Mouse (Mus musculus): ENCODE measurements at regions not wholly inside any gene's neighbourhood (a gene's known extent, or its start where the extent isn't known, plus 50 kb on each side); places are given as distances from the start of the nearest gene placed in this dataset.
"Not testable (repeated sequence)": the region's sequence is repeated elsewhere in the genome, so short reads cannot be mapped to it uniquely, and the experiment has no call there.

DNA sequence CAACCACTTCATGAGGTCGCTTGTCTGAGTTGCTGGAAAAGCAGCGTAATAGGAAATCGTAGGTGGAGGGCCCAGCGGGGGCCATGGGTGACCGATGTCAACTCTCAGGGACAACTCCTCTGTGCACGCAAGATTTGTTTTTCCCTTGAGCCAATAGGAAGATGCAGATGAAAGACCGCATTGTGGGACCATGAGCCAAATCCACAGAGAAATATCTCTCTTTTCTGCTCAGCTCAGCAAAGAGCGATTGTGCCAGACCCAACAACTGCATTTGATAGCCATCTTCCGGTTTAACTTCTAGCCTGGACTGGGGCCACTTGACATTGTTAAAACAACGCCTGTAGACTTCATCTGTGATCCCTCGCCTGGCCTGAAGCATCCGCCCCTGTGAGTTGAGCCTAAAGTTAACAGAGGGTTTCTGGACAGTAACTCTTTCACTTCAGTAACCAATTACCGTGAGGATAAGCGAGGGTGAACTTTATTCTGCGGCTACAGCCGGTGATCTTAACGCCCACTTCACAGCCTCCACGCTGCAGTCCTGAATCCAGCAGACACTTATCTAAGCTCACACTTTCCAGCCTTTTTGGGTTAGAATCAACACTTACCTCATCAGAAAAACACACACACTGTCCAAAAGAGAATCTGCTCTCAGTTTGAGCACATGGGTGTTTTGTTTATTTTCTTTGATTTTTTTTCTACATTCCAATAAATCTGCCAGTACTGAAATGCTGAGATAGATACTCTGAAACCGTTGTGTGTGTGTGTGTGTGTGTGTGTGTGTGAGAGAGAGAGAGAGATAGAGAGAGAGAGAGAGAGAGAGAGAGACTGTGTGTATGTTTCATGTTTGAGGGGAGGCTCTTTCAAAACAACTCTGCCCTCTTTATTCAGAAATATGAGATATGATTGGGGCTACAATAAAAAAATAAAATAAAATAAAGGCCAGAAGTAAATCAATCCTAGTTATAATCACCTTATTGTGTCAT, 111.9 kb downstream of the Tomm20 start:
- DNase-seq (ENCODE audit: low read depth, low spot score) = peak; percentile 57

DNA sequence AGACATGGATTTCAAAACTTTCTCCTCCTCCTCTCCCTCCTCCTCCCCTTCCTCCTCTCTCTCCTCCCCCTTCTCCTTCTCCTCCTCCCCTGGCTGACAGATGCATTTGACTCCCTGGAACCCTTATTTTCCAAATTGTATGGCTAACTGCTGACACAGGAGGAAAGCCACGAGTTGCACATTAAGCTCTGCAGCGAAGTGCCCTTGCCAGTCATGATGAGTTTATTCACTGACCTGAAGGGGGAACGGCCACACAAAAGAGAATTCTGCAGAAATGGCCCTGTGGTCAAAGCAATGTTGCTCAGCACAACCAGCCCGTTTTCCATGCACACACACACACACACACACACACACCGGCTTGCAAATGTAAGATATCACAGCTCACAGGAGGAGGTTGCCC, 112.6 kb downstream of the Tomm20 start:
- DNase-seq (ENCODE audit: low read depth, low spot score) = peak; percentile 53

DNA sequence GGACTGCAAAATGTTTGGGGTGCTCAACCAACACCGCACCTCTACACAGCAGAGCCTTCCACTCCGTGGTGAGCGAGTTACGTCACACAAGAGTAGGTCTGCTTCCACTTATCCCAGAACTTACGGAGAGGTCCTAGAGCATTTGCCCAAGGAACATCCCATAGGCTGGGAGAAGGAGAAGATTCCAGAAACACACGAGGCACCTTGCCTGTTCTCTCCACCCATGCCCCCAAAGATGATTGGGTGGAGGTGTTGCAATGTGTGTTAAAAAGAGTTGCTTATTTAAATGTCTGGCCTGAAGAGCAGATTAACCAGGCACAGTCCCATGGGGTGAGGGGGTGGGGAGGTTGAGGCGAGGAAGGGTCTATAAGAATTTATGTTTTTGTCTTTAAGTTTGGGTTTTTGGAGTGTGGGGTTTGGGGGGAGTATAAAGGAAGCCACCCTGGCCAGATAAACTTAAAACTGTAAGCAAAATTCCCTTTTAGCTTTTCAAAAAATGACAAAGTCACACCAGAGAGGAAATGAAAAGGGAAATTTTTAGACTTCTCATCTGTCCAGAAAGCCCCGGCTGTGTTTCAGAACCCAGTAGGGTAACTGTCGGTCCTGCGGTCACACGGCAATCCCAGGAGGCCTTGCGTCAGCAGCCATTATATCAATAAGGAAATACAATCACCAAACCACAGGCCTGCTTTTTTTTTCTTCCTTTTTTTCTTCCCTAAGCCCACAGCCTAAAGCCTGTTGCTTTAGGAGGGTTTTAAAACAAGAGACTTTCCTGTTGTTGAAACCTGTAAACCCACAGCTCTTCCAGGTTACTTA, 113.3 kb downstream of the Tomm20 start:
- DNase-seq (ENCODE audit: low read depth, low spot score) = peak; percentile 69

DNA sequence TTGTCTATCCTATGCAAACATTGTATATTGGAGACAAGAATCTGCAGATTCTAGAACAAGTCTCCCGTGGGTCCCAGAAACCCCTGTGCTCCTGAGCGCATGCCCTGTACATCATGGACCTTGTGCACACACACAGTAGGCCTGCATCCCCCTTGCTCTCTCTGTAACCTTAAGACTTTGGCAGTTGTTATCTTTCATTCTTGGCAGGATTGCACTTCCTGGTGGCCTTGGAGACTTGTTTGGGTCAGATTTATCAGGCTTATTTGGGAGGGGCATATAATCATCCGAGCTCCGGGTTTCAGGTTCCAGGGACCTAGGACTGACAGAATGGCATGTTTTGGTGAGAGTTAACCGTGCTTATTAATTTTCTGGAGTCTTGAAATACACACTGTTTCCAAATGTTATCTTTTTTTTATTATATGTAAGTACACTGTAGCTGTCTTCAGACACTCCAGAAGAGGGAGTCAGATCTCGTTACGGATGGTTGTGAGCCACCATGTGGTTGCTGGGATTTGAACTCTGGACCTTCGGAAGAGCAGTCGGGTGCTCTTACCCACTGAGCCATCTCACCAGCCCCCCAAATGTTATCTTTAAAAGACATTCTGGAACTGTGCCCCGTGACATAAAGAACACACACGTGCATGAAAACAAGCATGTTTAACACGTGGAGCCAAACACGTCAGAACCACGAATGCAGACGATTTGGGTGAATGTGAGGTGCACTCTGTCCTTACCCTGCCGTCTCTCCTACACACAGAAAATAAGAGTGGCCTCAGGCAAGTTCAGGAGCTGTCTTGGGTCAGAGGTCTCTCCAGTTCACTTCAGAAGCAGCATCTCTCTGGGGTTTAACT, 114.1 kb downstream of the Tomm20 start:
- DNase-seq (ENCODE audit: low read depth, low spot score) = no peak

DNA sequence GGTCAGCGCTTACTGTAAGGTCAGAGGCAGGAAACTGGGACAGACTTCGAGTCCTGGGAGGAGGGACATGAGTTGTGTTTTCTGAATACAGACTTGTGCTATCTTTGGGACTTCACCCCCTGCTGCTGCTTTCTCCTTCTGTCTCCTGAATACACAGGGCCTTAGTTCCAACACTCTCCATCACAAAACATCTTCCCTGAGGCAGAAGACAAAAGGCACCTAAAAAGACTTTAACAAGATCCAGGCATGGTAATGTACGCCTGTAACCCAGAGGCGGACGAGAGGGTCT, 115.5 kb downstream of the Tomm20 start:
- DNase-seq (ENCODE audit: low read depth, low spot score) = no peak

DNA sequence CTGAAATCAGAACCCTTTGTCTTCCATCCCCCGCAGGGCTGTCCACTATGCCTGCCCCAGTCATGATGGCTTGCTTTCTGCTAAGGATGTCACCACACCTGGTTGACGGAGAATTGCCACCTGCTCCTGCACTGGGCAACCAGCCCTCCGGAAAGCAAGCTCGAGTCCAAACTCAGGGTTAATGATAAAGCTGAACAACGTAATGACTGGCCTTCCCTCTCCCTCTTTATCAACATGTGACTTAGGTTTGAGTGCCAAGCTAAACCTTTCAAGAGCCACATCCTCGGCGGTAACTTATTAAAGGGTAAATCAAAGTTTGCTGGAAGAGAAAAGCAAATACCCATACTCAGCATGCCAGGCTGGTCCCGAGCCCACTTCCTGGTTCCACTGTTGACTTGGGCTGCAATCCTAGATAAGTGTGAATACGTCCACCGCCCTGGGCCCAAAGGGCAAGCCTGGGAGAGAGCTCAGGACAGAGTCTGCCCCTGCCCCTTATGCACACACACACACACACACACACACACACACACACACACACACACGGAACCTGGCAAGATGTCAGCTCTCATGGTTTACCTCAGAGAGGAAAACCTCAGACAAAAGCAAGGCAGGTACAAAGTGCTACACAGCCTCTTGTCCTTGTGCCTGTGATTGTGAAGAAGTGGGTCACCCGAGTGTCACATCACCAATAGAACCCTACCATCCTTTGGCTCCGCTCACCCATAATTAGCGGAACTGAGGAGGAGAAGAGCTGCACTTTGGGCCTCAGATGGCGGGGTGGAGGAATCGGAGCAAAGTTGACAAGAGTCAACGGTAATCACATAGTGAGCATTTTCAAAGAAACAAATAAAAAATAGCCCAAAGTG, 116.0 kb downstream of the Tomm20 start:
- DNase-seq (ENCODE audit: low read depth, low spot score) = no peak

DNA sequence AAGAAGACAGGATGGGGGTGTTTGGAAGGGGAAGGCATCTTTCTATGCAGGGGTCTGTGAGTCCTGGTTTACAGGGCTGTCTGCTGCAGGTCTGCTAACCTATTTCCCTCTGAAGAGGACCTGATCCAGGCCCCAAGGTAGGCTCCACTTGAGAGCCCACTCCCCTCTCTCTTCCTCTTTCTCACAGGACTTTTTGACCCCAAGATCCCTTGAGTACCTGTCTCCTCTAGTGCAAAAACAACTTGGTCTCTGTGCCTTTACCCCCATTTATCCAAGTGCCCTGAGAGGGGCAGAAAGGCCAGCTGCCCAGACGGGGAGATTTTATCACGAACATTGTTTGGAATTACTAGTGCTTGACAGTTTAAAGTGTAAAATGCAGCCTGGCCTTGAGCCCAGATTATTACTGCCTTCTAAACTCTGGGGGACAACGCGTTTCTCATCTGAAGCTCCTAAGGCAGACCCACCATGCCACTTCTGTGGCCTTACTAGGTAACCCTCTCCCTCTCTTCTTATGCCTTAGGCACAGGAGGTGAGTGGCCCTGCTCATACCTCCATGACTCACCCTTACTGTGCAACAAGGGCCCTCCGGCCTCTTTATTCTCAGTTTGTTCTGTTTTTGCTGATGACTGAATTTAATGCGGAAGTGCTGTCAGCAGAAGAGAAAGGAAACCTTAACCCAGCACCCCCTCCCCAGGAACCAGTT, 117.8 kb downstream of the Tomm20 start:
- peak; percentile 49 for DNase-seq (ENCODE audit: low read depth, low spot score)

DNA sequence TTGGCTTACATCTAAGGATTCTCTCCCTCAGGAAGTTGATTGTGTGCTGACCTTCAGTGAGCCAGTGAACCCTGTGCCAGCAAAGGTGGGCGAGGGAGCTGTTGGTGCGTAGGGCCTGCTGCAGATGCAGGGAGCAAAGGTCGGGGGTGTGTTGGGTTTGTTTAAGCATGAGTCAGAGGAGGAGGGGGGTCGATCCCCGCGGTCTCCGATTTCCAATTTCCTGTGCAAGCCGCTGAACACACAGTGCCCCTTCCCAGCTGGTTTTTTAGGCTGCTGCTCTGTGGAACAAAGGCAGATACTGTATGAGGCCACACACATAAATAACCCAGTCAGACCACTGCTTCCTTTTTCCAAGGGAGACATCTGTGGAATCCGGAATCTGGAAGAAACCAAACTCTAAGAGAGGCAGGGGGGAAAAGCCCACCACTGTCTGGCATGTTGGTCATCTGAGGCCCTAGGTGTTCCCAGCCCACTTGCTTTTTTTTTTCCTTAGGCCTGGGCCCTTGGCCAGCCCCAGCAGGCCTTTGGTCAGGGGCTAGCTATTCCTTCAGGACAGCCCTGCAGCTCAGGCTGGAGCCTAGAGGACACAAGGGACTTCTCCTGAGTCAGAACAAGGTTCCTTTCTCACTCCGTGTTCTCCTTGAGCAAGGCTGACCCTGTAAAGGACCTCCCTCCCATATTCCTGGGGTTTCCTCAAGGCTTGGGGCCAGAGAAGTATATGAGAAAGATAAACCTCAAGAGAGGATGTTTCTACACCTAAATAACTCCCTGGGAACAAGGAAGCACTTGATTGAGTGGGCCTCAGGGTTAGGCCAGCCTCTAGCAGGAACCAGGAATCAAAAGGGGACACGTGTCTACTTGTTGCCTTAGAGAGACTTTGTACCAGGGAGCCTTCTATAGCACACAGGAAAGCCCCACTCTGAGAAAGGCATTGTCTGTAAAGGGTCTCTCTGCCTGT, 119.0 kb downstream of the Tomm20 start:
- DNase-seq (ENCODE audit: low read depth, low spot score) = peak; percentile 85

DNA sequence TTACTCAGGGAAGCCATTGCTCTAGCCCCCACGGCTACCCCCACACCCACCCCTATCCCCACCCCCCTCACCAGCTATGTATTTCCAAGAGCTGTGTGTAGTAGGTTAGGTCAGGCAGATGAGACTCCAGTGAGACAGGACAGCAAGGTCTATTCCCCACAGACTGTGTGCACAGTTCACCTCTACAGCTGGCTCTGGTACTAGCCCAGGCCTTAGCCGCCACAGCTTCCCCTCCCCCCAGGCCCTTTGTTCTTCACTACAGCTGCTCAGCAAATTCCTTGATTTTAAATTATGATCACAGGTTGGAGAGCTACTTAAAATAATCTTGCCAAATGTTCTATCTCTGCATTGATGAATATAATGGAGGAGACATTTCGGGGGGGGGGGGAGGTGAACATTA, 119.8 kb downstream of the Tomm20 start:
- peak; percentile 69 for DNase-seq (ENCODE audit: low read depth, low spot score)

DNA sequence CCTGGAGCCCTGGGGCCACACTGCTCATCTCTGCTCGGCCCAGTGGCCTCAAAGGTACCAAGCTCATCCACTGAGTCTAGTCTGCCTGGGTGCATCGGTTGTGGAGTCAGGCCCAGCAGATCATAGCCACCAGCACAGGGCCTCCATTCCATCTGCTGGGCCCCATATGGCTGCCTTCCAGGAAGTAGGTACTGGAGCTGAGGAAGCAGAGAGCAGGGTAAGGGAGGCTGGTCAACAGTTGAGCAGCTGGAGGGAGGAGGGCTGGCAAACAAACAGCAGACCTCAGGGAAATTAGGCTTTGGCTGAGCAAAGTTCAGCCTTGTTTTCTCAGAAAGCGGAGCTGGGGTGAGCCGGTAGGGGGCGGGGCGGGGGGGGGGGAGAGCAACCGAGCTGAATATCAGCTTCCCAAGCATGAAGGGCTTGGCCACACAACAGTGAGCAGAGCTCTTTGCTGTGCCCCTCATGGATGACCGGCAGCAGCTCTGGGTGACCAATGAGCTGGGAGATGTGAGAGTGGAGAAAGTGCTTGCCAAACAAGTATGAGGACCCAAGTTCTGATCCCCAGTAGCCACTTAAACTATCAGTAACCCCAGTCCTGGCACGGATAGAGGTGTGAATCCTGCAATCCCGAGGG, 121.0 kb downstream of the Tomm20 start:
- DNase-seq (ENCODE audit: low read depth, low spot score) = peak; percentile 49

DNA sequence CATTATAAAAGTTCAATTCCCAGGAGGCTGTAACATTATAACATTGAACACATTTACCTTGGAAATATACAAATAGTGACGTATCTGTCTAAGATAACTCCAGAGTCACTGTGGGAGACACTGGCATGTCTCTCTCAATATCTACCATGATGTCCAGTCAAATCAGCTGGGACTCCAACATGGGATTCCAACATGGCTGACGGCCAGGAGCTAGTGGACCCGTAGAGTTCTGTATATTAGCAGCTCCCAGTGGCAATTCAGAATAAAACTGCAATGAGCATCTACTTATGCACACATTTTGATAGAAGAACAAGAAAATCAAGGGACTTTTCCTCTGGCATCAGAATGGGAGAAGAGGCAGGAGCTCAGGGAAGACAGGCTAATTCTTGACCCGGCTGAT, 123.4 kb downstream of the Tomm20 start:
- no peak for DNase-seq (ENCODE audit: low read depth, low spot score)

DNA sequence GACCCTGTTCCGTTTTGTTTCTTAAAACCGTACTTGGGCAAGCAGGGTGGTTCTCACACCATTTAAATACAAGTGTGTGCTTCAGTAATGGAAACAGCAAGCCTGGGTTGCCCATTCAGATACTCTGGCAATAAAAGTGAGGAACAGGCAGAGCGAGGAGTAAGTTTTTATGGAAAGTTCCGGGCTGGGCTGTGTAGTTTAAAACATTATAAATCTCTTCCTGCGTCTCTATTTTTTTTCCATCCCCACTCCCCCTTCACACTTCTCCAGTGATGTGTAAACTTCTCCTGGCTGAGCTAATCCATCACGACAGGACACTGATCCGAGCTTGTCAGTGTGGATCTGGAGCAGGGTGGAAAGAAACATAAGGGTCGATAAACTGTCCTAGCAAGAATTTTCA, 124.4 kb downstream of the Tomm20 start:
- DNase-seq (ENCODE audit: low read depth, low spot score) = no peak

DNA sequence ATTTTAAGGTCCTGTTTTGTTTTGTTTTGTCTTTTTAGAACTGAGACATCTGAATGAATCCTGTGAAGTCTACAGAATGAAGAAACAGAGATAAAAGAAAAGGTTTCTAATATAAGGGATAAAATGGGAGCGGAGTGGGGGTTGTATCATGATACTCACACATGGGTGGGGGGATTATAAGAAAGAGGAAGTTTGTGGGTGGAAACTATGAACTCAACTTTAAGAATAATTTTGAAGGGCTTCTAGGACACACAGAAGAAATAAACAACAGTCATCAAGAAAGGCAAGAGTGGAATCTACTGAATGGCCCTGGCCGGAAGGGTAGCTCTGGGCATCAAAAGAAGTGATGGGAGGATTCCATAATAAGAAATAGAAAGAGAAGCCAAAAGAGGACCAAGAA, 125.1 kb downstream of the Tomm20 start:
- no peak for DNase-seq (ENCODE audit: low read depth, low spot score)

DNA sequence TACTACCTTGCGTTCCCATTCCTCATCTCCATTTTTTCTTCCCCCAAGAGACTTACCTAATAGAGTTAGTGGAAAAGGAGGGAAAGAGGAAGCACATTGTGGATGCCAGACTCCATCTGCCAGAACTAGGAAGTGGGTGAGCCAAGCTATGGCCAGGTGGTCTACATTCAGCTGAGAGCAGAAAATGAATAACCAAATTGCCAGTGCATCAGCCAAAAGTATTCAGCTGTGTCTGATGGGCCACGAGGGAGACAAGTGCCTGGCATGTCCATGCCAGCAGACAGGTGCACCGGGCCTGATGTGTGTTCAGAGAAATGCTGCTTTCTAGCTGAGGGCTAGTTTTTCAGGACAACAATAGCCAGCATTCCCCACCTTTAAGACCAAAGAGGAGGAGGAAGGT, 126.4 kb downstream of the Tomm20 start:
- DNase-seq (ENCODE audit: low read depth, low spot score) = no peak

DNA sequence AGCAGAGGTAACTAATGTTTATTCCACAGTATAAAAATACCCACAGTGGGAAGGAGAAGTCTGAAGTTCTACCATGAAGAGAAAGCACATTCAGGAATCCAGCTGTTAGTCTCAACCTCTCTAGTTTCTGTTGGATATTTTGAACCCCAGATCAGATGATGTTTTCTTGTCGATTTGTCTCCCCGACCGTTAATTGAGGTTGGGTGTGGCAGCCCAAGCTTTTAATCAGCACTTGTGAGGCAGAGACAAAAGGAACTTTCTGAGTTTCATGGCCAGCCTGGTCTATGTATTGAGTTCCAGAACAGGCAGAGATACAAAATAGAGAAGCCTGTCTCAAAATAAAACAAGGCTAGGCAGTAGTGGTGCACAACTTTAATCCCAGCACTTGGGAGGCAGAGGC, 129.5 kb downstream of the Tomm20 start:
- no peak for DNase-seq (ENCODE audit: low read depth, low spot score)

DNA sequence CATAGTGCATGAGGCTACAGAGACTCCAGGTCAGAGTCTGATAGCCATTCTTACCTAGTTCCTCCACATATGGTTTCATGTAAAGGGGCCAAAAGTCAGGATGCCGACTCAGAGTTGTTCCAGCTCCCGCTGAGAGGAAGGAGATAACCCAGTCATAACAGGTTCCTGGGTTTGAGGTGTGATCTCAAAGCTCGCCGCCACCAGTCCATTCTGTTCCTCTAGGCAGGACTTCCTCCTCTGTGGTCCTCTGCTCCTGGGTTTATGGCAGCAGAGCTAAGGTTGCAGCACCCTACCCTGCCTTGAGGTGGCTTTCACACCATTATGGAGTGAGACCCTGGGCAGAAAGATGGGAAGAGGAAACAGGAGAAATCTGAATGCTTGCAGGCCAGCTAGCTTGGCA, 131.2 kb downstream of the Tomm20 start:
- DNase-seq (ENCODE audit: low read depth, low spot score) = no peak

DNA sequence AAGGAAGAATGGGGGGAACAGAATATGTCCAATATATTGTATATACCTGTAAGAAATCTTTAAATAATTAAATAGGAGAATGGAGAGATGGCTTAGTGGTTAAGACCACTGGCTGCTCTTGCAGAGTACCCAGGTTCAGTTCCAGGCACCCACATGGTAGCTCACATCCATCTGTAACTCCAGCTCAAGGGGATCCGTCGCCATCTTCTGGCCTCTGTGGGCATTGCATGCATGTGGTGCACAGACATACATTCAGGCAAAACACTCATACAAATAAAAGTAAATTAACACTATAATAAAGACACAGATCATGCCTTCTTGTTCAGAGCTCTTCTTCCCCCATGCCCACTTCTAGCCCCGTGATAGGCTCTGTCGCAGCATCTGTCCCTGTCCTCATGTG, 132.0 kb downstream of the Tomm20 start:
- DNase-seq (ENCODE audit: low read depth, low spot score) = no peak

DNA sequence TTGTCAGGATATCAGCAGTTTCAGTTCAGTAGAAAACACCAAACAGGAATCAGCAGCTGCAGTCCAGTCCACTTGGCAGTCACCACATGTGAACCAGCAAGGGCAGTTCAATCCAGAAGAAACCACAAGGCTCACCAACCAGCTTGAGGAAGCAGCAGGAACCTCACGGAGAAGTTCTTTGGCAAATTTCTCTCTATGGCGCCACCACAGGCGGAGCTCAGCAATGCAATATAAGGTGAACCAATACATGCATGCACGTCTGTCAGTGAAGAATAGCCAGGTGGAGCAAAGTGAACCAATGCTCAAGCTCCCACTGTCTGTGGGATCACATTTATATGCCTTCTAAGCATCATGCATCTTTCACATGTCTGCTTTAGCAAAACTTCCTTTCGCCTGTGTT, 132.9 kb downstream of the Tomm20 start:
- no peak for DNase-seq (ENCODE audit: low read depth, low spot score)

DNA sequence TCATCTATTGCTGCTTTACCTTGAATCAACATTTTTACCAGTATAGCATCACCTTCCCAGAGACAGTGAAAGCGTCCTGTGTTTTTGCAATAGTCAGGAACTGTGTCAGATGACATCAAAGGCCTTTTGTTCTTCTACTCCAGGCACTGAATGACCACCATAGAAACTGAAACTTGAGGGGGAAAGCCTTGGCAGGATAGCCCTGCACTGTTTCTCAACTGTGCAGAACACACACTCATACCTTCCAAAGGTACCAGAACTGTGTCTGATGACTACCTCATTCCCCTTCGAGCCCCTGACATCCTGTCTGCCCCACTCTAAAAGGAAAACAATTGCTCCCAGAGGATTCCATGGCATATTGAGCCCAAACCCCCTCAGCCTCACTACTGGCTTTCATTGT, 134.3 kb downstream of the Tomm20 start:
- DNase-seq (ENCODE audit: low read depth, low spot score) = not testable (repeated sequence)
